Mouse (Mus musculus): ENCODE results near the gene Gtpbp1.

Gtpbp1 gene

GRCm38 (mm10) chr15:79685141-79685641 is 5.5 kb upstream of the Gtpbp1 start:
- peak in 1 of 2 experiments; percentile 28 for DNase-seq (ENCODE audit: low spot score in 2 of 2)

- peak in 1 of 2 experiments; percentile 34 for DNase-seq (ENCODE audit: low spot score in 2 of 2)
Measured at GRCm38 (mm10) chr15:79686046-79686869, 4.4 kb upstream of the Gtpbp1 start.

GRCm38 (mm10) chr15:79687175-79687574 is 3.5 kb upstream of the Gtpbp1 start:
- no peak for DNase-seq (ENCODE audit: low spot score in 2 of 2)

GRCm38 (mm10) chr15:79687646-79688267 is 2.9 kb upstream of the Gtpbp1 start, which contains the start of gene Josd1:
Gene Josd1, minus strand, starts transcription at chr15:79687919.
- DNase-seq (ENCODE audit: low spot score in 2 of 2) = peak; percentile 98 to 99

GRCm38 (mm10) chr15:79688268-79688956 is 2.2 kb upstream of the Gtpbp1 start:
- DNase-seq (ENCODE audit: low spot score in 2 of 2) = no peak

GRCm38 (mm10) chr15:79689662-79690425 is 801 bp upstream of the Gtpbp1 start:
- DNase-seq (ENCODE audit: low spot score in 2 of 2) = no peak

GRCm38 (mm10) chr15:79691023-79691508 is 421 bp downstream of the Gtpbp1 start:
- peak in 1 of 2 experiments; percentile 85 for DNase-seq (ENCODE audit: low spot score in 2 of 2)

GRCm38 (mm10) chr15:79692334-79692733 is 1.7 kb downstream of the Gtpbp1 start:
- DNase-seq (ENCODE audit: low spot score in 2 of 2) = no peak

GRCm38 (mm10) chr15:79693740-79694139 is 3.1 kb downstream of the Gtpbp1 start:
- DNase-seq (ENCODE audit: low spot score in 2 of 2) = peak; percentile 48 to 55

- DNase-seq (ENCODE audit: low spot score in 2 of 2) = peak in 1 of 2 experiments; percentile 47
Measured at GRCm38 (mm10) chr15:79694512-79694911, 3.9 kb downstream of the Gtpbp1 start.

- peak in 1 of 2 experiments; percentile 30 for DNase-seq (ENCODE audit: low spot score in 2 of 2)
Measured at GRCm38 (mm10) chr15:79695516-79695915, 4.9 kb downstream of the Gtpbp1 start.

GRCm38 (mm10) chr15:79696508-79696907 is 5.9 kb downstream of the Gtpbp1 start:
- no peak for DNase-seq (ENCODE audit: low spot score in 2 of 2)

GRCm38 (mm10) chr15:79697011-79697410 is 6.4 kb downstream of the Gtpbp1 start:
- no peak for DNase-seq (ENCODE audit: low spot score in 2 of 2)

GRCm38 (mm10) chr15:79697558-79698187 is 7.0 kb downstream of the Gtpbp1 start:
- DNase-seq (ENCODE audit: low spot score in 2 of 2) = no peak

- no peak for DNase-seq (ENCODE audit: low spot score in 2 of 2)
Measured at GRCm38 (mm10) chr15:79706603-79707214, 16.1 kb downstream of the Gtpbp1 start.

- no peak for DNase-seq (ENCODE audit: low spot score in 2 of 2)
Measured at GRCm38 (mm10) chr15:79708229-79708822, 17.7 kb downstream of the Gtpbp1 start.

GRCm38 (mm10) chr15:79715646-79716045 is 25.0 kb downstream of the Gtpbp1 start:
- DNase-seq (ENCODE audit: low spot score in 2 of 2) = no peak

GRCm38 (mm10) chr15:79716710-79717109 is 26.1 kb downstream of the Gtpbp1 start:
- no peak for DNase-seq (ENCODE audit: low spot score in 2 of 2)

- DNase-seq (ENCODE audit: low spot score in 2 of 2) = no peak
Measured at GRCm38 (mm10) chr15:79720267-79720666, 29.6 kb downstream of the Gtpbp1 start.

GRCm38 (mm10) chr15:79720796-79721195 is 30.2 kb downstream of the Gtpbp1 start:
- DNase-seq (ENCODE audit: low spot score in 2 of 2) = no peak

Data from spleen, postnatal 10 days (tissue).